Mouse (Mus musculus) kidney, postnatal 10 days (tissue): Measurements from ENCODE around the gene Ube2ql1.

ENCODE experiments used
- DNase-seq: peaks from one replicate; pipeline ENCODE4 v3.0.0; 2021; ENCODE audit warnings: mixed read lengths

The Ube2ql1 gene

DNA sequence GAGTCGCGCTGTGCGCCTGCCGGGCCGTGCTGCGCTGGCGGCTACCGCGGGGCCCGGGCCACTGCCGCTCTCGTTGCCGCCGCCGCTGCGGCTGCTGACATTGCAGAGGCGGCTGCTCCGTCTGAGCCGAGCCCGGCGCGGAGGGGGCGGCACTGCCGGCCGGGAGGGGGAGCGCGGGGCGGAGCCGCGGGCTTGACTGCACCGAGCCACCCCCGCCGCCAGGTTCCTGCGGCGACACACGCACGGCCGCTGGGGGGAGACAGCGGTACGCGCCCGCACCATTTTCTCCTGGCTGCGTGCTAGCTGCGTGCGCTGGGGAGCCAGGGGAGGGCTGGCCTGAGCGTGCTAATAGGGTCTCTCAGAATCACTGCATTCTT, at the start of gene Ube2ql1:
Gene Ube2ql1 (minus strand): TSS at position 131 of the 377 bp plus-strand sequence.
- peak; percentile 92 for DNase-seq

- no peak for DNase-seq
Observed at GRCm38 (mm10) chr13:69788704-69789103, 49.0 kb upstream of the Ube2ql1 start.

GRCm38 (mm10) chr13:69778221-69778620, 38.5 kb upstream of the Ube2ql1 start:
- no peak for DNase-seq

DNA sequence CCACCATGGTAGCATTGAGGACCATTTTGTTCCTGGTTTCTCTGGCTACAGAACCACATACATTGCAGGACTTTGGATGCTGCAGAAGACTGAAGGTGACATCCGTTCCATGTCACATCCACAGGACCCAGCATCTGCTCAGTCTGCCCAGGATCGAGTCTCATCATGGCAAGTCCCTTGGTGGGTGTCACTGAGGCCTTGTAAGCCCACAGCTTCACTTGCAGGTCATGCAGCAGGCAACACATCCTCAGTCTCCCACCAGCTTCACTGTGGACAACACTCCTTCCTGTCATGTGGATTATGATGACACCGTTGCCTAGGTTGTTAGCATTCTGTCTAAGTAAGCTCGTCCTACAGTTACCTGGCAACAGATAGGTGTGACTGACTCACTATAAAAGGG, 32.7 kb upstream of the Ube2ql1 start:
- no peak for DNase-seq

GRCm38 (mm10) chr13:69770538-69771456, 31.1 kb upstream of the Ube2ql1 start:
- no peak for DNase-seq

- DNase-seq = no peak
Observed at GRCm38 (mm10) chr13:69768152-69768551, 28.5 kb upstream of the Ube2ql1 start.

DNA sequence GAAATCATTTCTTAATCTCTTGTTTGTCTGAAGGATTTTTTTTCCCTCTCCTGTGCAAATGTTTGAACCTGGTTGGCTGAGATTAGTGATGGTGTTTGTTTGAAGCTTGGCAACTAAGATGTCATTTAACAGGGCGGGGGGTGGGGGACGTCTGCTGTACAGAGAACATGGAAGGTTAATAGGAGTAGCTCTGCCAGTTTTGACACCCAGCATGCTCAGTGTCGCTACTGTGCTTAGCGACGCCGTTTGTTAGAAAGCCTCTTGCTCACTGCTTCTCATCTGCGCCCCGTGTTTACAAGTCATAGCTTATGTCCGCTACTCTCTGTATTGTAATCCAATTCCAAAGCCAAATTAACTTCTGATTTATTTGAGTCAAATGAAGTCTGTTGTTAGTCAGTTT, 25.0 kb upstream of the Ube2ql1 start:
- DNase-seq = no peak

- no peak for DNase-seq
Observed at GRCm38 (mm10) chr13:69761393-69761792, 21.7 kb upstream of the Ube2ql1 start.

DNA sequence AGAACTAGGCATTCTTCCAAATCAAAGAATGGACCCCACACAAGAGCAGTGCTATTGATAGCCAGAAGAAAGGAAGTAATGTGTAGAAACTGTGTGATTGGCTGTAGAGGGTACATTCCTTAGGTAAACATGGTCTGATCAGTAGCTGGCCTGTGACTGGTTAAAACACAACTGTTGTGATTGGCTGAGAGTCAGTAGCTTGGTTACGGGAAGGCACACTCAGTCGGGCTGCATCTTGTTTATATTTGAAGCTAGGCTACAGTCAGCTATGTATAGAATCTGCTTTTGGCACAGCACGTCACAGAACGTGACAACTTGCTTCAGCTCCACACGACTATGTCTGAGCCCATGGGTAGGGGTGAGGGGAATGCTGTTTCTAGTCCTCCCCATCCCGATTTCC, 19.3 kb upstream of the Ube2ql1 start:
- no peak for DNase-seq

DNA sequence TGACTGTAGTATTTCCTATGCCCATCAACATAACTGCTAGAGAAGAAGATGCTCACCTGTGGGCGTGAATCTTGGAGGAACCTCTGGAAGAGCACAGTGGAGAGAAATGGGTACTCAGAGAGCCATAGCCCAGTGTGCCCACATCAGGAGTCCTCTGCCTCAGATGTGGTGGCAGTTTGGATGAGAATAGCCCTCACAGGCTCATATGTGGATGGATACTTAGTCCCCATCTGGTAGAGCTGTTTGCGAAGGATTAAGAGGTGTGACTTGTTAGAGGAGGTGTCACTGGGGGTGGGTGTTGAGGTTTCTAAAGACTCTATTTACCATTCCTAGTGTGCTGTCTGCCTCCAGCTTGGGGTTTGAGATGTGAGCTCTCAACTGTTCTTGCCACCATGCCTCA, 13.2 kb upstream of the Ube2ql1 start:
- DNase-seq = no peak

DNA sequence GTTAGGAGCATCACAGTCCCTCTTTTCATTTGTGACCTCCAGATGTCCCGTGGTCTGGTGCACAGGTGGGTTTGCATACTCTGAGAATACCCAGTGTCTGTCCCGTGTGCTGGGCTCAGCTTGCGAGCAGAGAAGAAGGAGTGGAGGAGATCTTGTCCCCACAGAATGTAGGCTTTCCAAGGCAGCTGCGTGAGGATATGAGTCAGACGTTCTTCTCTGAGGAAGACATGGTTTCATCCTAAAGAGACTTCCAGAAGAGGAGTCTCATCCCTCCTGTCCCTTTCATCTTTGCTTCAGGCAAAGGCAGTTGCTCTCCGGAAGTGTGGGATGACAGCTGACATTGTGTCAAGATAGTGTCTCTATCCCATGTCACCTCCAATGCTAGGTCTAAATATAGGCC, 11.8 kb upstream of the Ube2ql1 start:
- no peak for DNase-seq

- no peak for DNase-seq
Observed at GRCm38 (mm10) chr13:69748756-69749155, 9.1 kb upstream of the Ube2ql1 start.

DNA sequence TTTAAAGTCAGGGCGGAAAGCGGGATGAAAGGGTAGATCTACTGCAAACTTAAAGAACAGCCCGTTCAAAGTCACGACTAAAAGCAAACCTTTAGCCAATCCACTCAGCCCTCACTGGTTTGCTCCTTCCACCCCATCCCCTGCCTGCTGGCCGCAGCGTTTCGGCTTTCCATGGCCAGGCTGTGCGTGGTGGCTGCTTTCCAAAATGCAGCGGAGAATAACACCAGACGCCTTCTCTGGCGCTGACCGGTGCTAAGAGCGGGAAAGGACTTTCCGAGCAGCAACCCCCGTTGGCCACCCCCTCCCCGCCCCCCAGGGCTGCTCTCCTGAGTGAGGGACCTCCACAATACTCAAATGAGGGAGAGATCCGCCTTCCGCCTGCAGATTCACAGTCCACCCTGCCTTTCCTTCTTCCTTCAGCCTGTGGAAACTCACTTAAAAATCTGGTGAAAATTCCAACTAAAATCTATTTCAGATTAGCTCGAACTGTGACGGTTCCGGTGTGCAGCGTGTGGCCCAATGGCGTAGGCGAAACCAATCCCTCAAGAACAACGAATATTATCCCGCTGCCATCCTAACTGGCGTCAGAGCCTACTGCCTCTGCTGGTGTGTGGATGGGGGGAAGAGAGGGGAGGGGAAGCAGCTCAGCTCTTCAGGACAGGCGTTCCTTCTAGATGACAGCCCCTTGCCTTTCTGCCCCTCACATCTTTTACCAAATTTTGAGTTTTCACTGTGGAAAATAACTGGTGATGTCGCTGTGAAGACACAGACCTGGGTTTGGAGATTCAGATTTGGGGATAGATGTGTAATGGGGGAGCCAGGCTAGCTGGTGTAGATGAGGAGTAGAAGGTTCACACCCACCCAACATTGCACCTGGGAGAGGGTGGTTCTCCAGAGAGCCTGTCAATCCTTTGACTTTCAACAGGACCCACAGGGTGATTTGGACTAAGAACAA, 919 bp upstream of the Ube2ql1 start:
- peak; percentile 66 for DNase-seq

- DNase-seq = peak; percentile 42
Observed at GRCm38 (mm10) chr13:69739091-69739758, 464 bp downstream of the Ube2ql1 start.

- DNase-seq = peak; percentile 35
Observed at GRCm38 (mm10) chr13:69738461-69738971, 1.2 kb downstream of the Ube2ql1 start.

GRCm38 (mm10) chr13:69737444-69738185, 2.1 kb downstream of the Ube2ql1 start:
- DNase-seq = no peak

GRCm38 (mm10) chr13:69732636-69733035, 7.1 kb downstream of the Ube2ql1 start:
- no peak for DNase-seq

- no peak for DNase-seq
Observed at GRCm38 (mm10) chr13:69725376-69725775, 14.3 kb downstream of the Ube2ql1 start.

DNA sequence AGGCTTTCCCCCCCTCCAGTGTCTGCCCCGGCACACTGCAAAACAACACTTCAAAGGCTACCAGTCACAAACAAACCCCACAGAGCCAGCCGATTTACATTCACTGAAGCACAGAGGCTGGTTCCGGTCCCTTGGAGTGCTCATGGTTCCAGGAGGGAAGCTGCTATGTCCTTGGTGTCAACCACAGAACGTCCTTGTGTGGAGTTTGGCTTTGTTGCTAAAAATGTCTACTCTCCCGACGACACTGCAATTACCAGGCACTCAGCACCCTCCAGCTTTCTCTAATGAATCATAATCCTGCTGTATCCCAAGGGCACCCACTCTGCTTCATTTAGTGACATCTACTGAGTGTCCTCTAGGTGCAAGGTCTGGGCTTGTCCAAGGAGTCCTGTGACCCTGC, 18.5 kb downstream of the Ube2ql1 start:
- no peak for DNase-seq

DNA sequence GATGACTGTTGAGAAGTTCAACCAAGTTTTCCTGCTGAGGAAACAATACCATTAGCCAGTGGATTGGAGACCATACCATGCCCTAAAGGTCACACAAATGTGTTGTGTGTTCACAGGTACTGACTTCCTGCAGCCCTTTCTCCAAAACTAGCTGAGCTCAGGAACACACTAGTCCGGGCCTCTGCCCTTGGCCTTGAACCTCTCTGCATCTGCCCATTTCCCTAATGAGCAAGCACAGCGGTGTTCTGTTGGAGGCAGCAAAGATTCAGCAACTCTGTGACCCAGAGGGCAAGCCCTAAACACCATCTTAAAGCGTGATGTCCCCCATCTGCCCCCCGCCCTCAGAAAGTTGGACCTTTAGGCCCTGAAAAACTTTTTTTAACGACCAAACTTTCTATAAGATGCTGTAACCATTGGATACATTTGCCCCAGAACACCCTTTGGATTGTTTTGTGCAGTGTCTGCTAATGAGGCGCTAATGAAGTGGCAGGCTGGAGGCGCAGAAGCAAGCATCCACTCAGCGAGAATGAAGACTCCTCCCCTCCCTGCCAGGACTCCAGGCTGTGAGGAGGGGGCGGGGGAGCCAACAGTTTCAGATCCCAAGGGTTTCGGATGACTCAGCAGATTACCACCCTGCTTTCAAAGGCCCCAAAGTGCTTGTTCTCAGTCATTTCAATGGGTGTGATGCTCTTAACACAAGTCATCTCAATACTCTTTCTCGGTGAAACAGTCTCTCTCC, 21.7 kb downstream of the Ube2ql1 start:
- no peak for DNase-seq

DNA sequence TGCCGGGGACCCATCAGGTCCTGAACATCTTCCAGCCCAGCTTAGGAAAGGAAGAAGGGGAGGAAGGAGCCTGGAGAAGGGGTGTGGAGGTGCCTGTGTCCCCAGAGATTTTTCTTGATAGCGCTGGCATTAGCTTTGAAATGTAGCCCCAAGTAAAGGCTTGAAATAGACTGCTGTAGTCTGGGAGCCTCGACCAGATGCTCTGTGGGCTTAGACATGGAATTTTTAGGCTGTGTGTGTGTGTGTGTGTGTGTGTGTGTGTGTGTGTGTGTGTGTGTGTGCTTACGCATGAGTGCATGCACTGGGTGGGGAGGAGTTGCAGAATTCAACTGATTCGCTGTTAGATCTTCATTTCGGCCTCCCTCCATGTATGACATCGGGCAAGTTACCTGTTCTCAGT, 31.5 kb downstream of the Ube2ql1 start:
- DNase-seq = no peak
